Mouse (Mus musculus) adrenal gland, postnatal 36 days (tissue): Measurements from ENCODE around the gene Pck1. TPM values are rescaled to one million over a fixed set of nuclear protein-coding genes. Genes with fewer than 3 reads are reported as not detected.

ENCODE experiments used
- DNase-seq, 2 experiments: peaks; one replicate each; pipeline ENCODE4 v3.0.0; 2021; ENCODE audit warnings: mixed read lengths in 1 of 2
- total RNA-seq, 2 experiments: library from RNA; stranded (reverse); gene quantifications; 2 replicates each; pipeline ENCODE4 v1.2.3; 2021

The Pck1 gene
- total RNA-seq, 2 experiments from 2014 or later: 816 to 818 TPM

GRCm38 (mm10) chr2:173204671-173205070 is 51.8 kb downstream of the Pck1 start:
- no peak for DNase-seq

- no peak for DNase-seq
Measured at GRCm38 (mm10) chr2:173205563-173206099, 52.8 kb downstream of the Pck1 start.

DNA sequence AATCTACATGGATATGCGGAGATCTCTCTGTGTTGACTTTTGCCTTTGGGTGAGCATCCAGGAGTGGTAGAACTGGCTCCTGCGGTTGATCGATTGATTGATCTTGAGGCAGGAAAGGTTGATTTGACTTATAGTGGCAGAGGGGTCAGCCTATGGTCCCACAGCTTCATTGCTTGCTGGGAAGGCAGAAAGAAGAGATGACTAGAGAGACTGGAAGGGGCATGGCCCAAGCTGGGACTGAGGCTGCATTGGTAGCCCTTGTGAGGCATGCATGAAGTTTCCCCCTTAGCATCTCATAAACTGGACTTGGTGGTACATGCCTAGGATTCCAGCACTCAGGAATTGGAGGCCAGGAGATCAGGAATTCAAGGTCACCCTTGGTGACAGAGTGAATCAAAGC is 54.2 kb downstream of the Pck1 start:
- no peak for DNase-seq

Other genes with a start within 250 kb of the Pck1 start
- gene Bmp7, start 212.7 kb upstream of the Pck1 start, total RNA-seq: 10 to 100 TPM; 30.1 to 68.2 TPM
- gene Spo11, start 175.3 kb upstream of the Pck1 start, total RNA-seq: not detected
- gene Rae1, start 152.9 kb upstream of the Pck1 start, total RNA-seq: 10 to 100 TPM; 64.8 to 66.1 TPM
- 10 to 100 TPM; 20.8 to 30.0 TPM for gene Rbm38, start 132.6 kb upstream of the Pck1 start, total RNA-seq
- under 1 TPM; 0.10 TPM for gene Ctcfl, start 33.5 kb upstream of the Pck1 start, total RNA-seq
- 1 to 10 TPM; 1.6 to 4.9 TPM for gene Zbp1, start 65.9 kb downstream of the Pck1 start, total RNA-seq
- gene Pmepa1, start 123.5 kb downstream of the Pck1 start, total RNA-seq: 10 to 100 TPM; 54.8 to 55.5 TPM